Mouse (Mus musculus) spleen, adult 2 months (tissue): ENCODE data around the gene Zbtb44.

Experiments
- CTCF ChIP-seq: fragments of 200-500 bp; IDR thresholded peaks from 2 replicates; pipeline ENCODE4 v1.5.1; 2011; ENCODE audit warnings: mild to moderate bottlenecking, inconsistent platforms; ENCODE audit not compliant: insufficient read depth, insufficient read length, insufficient replicate concordance; ENCODE audit errors: extremely low read depth
- POLR2A ChIP-seq: fragments of 200-500 bp; IDR thresholded peaks from 2 replicates; pipeline ENCODE4 v1.6.1; 2011; ENCODE audit warnings: low read depth, low read length, inconsistent platforms

DNA sequence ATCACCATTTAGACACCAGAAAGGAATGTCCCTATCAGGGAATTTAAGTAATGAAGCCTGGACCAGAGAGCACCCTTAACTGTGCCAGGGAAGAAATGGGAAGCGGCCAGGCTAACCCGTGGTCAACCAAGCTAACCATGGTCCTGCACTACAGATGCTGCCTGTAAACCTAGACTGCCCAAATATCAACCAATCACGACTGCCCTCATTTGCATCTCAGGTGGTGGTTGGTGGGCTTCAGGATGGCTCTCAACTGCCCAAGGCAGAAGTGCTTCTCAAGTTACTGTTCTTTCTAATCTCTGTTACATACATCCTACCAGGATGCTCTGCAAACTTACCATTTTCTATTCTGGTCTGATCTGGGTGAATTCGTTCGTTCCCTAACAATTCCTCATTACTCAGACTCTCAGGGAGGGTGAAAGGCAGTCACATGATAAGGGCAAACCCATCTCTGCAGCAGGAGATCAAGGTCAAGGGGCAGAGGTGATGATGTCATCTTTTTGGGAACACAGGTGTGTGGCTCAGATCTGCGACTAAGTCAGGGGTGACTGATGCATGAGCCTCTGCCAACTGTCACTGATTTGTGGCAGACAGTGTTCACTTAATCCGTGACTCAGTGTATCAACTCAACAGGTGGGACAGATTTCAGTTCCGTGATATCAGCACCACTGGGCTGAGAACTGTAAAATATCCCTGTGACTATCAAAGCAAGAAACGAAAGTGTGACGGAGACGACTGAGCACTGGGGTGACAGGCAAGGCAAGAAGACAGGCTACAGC is 88.3 kb downstream of the Zbtb44 start:
- TF ChIP-seq CTCF: no peak
- no peak for TF ChIP-seq POLR2A
